Mouse (Mus musculus) heart, postnatal 10 days (tissue): ENCODE measurements around the gene Chsy1. TPM values are rescaled to one million over a fixed set of nuclear protein-coding genes. Genes with fewer than 3 reads are reported as not detected.
"Not testable (repeated sequence)": the region's sequence is repeated elsewhere in the genome, so short reads cannot be mapped to it uniquely, and the experiment has no call there.

Source experiments
- DNase-seq, 2 experiments: peaks; one replicate each; pipeline ENCODE4 v3.0.0; 2021
- intact Hi-C: fragments of 180-260 bp; cut with DNase I; formaldehyde crosslinking; loops from one replicate; pipeline ENCODE4 v1.15.1; 2025
- total RNA-seq, 2 experiments: library from RNA; stranded (reverse); gene quantifications; 2 replicates each; pipeline ENCODE4 v1.2.3; 2021

Gene Chsy1
- total RNA-seq, 2 experiments from 2014 or later: 37.6 to 37.9 TPM

DNA sequence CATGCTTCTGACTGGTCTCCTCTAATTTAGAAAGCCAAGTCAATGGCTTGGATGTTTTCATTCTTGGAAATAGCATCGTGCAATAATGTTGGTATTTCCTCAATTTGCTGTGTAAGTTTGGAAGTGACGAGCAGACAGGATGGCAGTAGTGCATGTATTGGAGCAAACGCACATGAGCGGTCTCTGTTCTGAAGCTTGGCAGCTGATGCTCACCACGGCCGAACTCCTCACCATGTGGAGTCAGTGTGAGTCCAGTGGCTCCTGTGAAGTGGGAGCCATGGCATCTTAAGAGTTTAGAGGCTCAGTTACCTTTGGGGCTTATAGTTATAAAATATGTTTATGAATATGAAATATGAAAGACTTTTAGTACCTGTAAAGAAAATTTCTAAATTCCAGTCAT lies 60.2 kb downstream of the Chsy1 start:
- DNase-seq: no peak
- intact Hi-C loops: no loop called here

- no peak for DNase-seq
- intact Hi-C loops: no loop called here
Measured at GRCm38 (mm10) chr7:66170802-66171505, 61.6 kb downstream of the Chsy1 start.

DNA sequence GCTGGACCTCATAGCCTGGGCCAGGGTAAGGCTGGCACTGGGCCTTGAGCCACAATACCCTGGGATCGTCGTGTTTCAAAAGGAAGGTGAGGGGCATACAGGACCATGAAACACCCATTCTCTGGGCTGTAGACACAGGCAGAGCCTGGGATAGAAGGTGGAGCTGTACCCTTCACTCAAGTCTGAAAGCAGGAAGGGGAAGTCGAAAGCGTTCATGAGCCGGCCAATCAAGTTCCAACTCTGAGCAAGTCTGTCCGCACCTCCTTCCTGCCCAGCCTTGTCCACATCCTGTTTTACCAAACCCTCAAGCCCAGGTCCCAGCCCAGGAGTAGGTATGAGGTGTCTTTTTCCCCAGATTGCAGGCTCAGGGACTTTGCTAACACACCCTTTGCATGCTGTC lies 66.4 kb downstream of the Chsy1 start:
- intact Hi-C loops: no loop called here
- no peak for DNase-seq

DNA sequence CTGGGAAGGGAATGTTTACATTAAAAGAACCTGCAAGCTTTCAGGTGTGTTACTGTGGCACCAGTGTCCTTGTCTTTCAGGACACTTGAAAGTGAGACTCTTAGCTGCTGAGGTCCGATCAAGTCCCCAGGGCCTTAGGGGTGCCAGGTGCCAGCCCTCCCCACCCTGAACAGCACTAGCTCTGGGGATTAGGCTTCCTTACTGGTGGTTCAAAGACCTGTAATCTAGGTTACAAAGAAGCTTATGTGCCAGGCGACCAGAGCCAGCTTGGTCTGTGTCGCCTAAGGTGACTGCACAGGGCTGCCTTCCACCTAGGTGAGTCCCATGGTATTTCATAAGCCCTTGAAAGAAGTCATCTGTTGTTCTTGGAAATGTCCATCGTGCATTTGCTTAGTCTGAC lies 66.9 kb downstream of the Chsy1 start:
- DNase-seq: no peak
- intact Hi-C loops: no loop called here

DNA sequence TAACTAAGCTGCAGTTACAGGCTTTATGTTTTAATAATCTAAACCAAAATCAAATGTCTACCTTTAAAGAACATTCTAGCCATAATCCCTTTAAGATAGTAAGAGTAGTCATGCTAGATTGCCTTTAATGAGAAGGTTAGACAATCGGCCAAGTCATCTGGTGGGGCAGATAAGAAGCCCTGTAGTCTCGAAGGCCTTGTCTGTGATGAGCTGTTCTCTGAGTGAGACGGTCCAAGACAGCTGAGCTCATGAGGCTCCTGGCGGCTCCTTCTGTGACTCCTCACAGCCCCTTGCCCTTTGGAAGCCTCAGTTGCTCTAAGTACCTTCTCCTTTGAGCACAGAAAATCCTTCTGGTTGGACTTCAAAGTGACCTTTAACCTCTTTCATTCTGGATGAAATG lies 67.6 kb downstream of the Chsy1 start:
- intact Hi-C loops: no loop called here

GRCm38 (mm10) chr7:66178101-66178500 lies 68.8 kb downstream of the Chsy1 start:
- intact Hi-C loops: no loop called here
- no peak for DNase-seq

More for the DNA sequence above, 67.6 kb downstream of the Chsy1 start:
- DNase-seq: no peak

DNA sequence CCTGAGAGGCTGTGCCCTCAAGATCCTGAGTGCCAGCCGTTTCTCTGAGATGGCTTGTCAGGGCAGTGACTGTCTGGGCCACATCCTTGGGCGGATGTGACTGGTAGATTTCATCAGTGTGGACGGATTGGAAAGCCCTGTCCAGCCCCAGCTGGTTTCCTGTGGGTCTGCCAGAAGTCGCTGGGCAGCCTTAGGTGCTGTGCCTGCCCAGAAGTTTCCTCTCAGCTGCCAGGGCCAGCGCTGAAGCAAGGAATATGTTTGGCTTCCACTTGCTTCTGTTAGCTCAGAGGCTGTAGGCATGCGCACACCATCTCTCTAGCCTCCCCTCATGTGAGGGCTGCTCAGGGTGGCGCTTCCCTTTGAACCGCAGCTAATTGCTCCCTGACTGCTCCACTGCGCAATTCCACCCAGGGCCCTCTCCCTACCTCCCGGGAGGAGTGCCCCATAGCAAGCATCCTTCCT lies 69.8 kb downstream of the Chsy1 start:
- intact Hi-C loops: no loop called here
- peak in 1 of 2 experiments; percentile 48 for DNase-seq

- intact Hi-C loops: no loop called here
- DNase-seq: no peak
Measured at GRCm38 (mm10) chr7:66179711-66180110, 70.4 kb downstream of the Chsy1 start.

DNA sequence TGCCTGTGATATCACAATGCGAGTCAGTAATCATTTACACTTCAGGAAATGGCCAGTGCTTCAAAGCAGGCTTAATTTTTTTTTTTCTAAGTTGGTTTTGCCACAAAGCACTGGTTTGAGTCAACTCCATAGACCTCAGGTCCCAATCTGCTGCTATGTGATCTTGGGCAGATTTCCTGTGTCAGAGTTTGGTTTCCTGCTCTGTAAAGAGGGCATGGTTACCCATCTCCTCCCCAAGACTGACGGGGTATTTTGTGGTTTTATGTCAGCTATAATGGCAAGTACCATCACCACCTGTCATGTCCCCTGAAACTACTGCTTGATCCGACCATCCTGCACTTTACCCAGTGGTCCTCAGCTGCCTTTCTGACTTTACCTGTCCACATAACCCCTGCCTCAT lies 70.9 kb downstream of the Chsy1 start:
- intact Hi-C loops: no loop called here
- no peak for DNase-seq

- no peak for DNase-seq
- intact Hi-C loops: no loop called here
Measured at GRCm38 (mm10) chr7:66180711-66181365, 71.5 kb downstream of the Chsy1 start.

GRCm38 (mm10) chr7:66182075-66182715 lies 72.9 kb downstream of the Chsy1 start:
- DNase-seq: no peak
- intact Hi-C loops: no loop called here

DNA sequence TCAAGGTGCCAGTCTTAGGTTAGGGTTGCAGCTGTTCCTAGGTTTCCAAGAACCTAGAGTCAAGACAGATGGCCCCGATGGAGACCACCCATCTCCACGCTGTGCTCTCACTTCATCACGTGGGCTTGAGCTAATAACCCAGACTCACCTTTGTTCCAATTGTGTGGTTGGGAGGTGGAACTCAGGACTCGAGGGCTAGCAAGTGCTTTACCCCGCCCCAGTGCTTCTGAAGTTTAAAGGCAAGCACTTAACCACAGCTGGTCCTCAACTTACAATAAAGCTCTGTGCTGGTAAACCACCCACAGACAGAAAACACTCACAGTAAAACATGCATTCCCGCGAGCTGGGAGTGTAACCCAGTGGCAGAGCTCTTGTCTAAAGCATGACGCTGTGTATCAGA lies 74.1 kb downstream of the Chsy1 start:
- DNase-seq: no peak
- intact Hi-C loops: no loop called here

DNA sequence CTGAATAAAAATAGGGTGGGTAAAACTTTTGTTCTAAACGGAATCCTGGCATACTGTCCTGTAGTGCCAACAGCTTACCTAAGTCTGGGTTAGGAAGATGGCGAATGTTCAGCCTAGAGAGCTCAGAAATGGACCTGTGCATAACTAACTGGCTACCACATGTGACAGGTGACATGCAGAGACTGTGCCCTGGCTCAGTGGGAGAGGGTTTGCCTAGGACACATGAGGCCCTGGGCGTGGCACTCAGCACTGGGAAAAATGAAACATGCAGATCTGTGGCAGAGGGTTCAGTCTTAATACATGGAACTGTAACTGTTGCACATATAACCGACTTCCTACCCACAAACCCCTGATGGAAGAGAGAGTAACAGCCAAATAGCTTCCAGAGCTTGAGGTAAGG lies 74.7 kb downstream of the Chsy1 start:
- intact Hi-C loops: no loop called here
- DNase-seq: no peak

GRCm38 (mm10) chr7:66185370-66185769 lies 76.1 kb downstream of the Chsy1 start:
- DNase-seq: no peak
- intact Hi-C loops: no loop called here

DNA sequence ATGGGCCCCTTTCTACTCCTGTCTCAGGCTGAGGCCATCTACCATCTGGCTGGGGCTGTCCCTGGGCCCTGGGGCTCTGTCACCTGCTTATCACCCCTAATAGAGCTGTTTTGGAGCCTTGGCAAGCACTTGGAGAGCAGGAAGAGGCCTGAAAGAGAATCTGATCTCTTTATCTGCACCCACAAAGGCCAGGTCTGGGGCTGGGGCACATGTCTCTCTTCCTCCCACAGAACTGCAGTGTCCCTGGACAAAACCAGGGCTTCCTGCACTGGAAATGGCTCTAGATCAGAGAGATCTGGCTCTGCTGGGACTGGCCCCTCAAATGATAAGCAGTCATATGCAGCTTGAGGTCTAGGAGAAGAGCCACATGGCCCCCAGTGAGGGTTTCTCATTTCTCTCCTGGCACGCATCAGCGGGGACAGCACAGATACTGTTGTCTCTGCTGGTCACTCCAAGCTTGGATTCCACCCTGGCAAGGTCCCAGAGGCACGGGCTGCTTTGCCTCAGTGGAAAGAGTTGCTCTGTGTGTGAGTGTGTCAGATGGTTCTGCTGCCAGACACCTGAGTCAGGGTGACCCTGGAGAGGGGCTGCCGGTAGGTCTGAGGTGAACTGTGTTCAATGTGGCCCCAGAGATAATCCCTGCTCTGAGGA lies 78.4 kb downstream of the Chsy1 start:
- peak in 1 of 2 experiments; percentile 47 for DNase-seq
- intact Hi-C loops: no loop called here

- DNase-seq, intact Hi-C loops: not testable (repeated sequence)
Measured at GRCm38 (mm10) chr7:66190385-66190784, 81.1 kb downstream of the Chsy1 start.

DNA sequence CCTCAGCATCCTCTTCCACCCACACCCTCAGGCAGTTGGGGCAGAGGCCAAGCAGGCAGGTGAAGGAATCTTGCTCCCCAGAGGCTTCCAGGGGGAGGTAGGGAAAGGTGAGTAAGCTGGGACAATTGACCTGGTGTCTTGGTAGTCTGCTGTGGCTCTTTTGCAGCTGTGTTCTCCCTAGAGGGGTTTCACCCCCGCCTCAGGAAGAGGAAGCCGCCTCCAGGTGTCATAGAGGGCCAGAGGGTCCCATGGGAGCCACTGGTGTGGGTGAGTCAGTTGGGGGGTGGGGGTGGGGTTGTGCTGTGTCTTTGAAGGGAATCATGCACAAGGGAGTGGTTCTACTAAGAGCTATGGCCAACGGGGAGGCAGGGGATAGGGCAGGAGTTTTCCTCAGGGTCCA lies 85.2 kb downstream of the Chsy1 start:
- intact Hi-C loops: no loop called here

DNA sequence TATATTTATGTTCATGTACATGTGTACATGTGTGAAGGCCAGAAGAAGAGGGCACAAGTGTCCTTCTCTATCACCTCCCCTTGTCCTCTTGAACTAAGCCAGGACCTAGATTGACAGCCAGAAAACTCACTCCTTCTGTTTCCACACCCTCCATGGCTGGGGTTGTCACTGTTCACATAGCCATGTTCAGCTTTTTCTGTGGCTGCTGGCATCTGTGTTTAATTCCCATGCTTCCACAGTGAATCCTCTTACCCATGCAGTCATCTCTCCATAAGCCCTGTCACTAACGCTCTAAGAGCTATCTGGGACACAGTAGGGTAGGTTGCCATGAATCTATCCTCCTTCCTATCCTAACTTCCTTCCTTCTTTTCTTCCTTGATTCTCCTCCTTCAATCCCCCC lies 86.6 kb downstream of the Chsy1 start:
- intact Hi-C loops: loop anchor here (2.0 to 5.0 kb wide), 2 partner anchors 39 to 85 kb away; no protein-coding TSS in a partner anchor
- no peak for DNase-seq

More for the DNA sequence above, 85.2 kb downstream of the Chsy1 start:
- DNase-seq: no peak

DNA sequence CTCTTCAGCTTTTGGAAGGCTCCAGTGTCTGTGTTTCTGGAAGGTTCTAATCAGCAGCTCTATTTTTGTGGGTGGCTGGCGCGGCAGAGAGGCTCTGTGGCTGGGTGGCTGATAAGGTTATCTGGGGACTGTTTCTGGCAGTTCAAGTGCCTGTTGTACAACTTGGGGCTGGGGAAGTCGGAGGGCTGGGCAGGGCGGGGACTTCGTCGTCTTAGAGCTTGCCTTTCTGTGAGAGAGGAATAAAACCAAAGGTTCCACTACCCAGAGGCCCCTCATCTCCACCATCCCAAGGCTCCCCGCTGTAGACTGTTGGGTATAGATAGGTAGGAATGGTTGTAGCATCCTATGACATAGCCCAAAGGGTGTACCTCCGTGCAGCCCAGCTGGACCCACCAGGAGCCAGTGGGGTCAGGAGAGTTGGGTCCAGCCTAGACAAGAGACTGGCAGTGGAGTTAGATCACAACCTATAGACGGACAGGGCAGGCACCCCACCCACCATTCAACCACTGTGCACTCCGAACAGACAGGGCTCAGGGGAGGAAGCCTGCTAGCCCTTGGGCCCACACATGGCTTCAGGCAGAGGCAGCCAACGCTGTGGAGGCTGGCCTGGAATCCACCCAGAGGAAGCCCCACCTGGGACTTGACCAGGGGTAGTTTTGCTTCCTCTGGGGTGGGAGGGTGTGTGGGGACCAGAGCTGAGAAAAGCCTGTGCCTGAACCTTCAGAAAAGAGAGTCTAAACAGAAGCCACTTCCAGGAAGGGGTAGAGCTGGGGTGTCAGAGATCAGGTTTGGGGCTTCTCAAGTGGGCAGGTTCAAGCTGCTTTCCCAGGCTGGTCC lies 87.5 kb downstream of the Chsy1 start:
- peak; percentile 80 to 85 for DNase-seq
- intact Hi-C loops: loop anchor here (2.0 to 5.0 kb wide), 2 partner anchors 40 to 86 kb away; no protein-coding TSS in a partner anchor

GRCm38 (mm10) chr7:66198416-66198815 lies 89.1 kb downstream of the Chsy1 start:
- intact Hi-C loops: loop anchor here (5.0 kb wide), 1 partner anchor 41 kb away; no protein-coding TSS in a partner anchor
- no peak for DNase-seq
